Comparison of ENCODE assay signal across 33 mouse cellular contexts in the genomic region with DNA sequence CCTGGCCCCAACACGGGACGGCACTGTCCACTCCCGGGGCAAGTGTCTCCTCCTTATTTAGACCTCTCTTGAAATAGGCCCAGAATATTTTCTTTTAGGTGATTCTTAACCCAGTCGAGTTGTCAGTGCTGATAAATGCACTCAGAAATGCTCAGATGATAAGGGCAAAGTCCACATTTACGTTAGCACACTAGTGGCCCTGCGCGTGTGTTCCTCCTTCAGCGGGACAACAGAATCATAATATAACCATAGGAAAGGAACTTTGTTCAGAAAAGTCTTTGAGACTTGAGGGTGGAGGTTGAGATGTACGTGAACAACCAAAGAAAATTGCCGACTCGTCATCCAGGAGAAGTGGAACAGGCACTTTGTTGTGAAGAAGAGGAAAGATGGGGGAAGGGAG.
"Had no signal": no experiment of that assay in that cellular context is flagged by ENCODE, and none has a peak within 500 bp of the region (broad histone marks: within the 10 kb centered on the region; RNA-seq: fewer than 3 reads in every experiment).

No protein-coding gene starts in this region.

- DNase-seq: heart, postnatal 10 days; heart, postnatal 14 days; heart, postnatal 36 days; heart, postnatal 4 days; kidney, adult 11 months; kidney, adult 18-20 months; kidney, adult 2 months; kidney, adult 8-10 months; kidney, adult 9 months; kidney, postnatal 10 days; kidney, postnatal 14 days; kidney, postnatal 25 days; kidney, postnatal 36 days; kidney, postnatal 4 days; layer of hippocampus, adult 9-11 months; layer of hippocampus, postnatal 36 days had no signal

- H3K27me3 ChIP-seq: heart, embryonic 12.5 days; heart, embryonic 13.5 days; heart, embryonic 15.5 days; hindbrain, embryonic 12.5 days; hindbrain, embryonic 13.5 days; hindbrain, embryonic 15.5 days; kidney, embryonic 15.5 days had no signal

- ATAC-seq: hindbrain, embryonic 16.5 days; hindbrain, postnatal 0 days; inflammation-experienced regulatory T-cells, adult 6 months had no signal

- H3K27ac ChIP-seq: heart, embryonic 10.5 days; heart, embryonic 13.5 days; heart, embryonic 15.5 days; hindbrain, embryonic 10.5 days; hindbrain, embryonic 12.5 days; hindbrain, embryonic 13.5 days; hindbrain, embryonic 14.5 days; hindbrain, embryonic 15.5 days; hindbrain, postnatal 0 days; kidney, embryonic 15.5 days; kidney, postnatal 0 days; layer of hippocampus, adult 2 months; left cerebral cortex, adult 2 months had no signal

- H3K9me3 ChIP-seq: heart, embryonic 10.5 days; heart, embryonic 12.5 days; heart, embryonic 13.5 days; heart, embryonic 15.5 days; hindbrain, embryonic 10.5 days; hindbrain, embryonic 12.5 days; hindbrain, embryonic 13.5 days; hindbrain, embryonic 15.5 days; kidney, embryonic 15.5 days had no signal

- H3K4me3 ChIP-seq: heart, embryonic 10.5 days; heart, embryonic 12.5 days; heart, embryonic 13.5 days; heart, embryonic 15.5 days; hindbrain, embryonic 10.5 days; hindbrain, embryonic 12.5 days; hindbrain, embryonic 13.5 days; hindbrain, embryonic 15.5 days; kidney, embryonic 15.5 days; layer of hippocampus, adult 2 months; left cerebral cortex, adult 2 months had no signal

- H3K4me2 ChIP-seq: heart, embryonic 11.5 days; heart, embryonic 12.5 days; heart, embryonic 13.5 days; heart, embryonic 15.5 days; hindbrain, embryonic 12.5 days; hindbrain, embryonic 13.5 days; hindbrain, embryonic 14.5 days; hindbrain, embryonic 15.5 days; kidney, embryonic 15.5 days had no signal

- H3K9ac ChIP-seq: heart, embryonic 12.5 days; heart, embryonic 13.5 days; heart, embryonic 15.5 days; hindbrain, embryonic 12.5 days; hindbrain, embryonic 13.5 days; hindbrain, embryonic 14.5 days; hindbrain, embryonic 15.5 days; kidney, embryonic 15.5 days had no signal

- H3K36me3 ChIP-seq: heart, embryonic 10.5 days; heart, embryonic 12.5 days; heart, embryonic 13.5 days; heart, embryonic 15.5 days; hindbrain, embryonic 10.5 days; hindbrain, embryonic 12.5 days; hindbrain, embryonic 13.5 days; hindbrain, embryonic 15.5 days; kidney, embryonic 15.5 days had no signal
